Mouse (Mus musculus) frontal cortex, postnatal 36 days (tissue): ENCODE measurements around the gene Cyp1a1.
"Not testable (repeated sequence)": the region's sequence is repeated elsewhere in the genome, so short reads cannot be mapped to it uniquely, and the experiment has no call there.

Source experiments
- DNase-seq, 2 experiments: peaks; one replicate each; pipeline ENCODE4 v3.0.0; 2022; ENCODE audit warnings: low spot score in 2 of 2

Gene Cyp1a1

DNA sequence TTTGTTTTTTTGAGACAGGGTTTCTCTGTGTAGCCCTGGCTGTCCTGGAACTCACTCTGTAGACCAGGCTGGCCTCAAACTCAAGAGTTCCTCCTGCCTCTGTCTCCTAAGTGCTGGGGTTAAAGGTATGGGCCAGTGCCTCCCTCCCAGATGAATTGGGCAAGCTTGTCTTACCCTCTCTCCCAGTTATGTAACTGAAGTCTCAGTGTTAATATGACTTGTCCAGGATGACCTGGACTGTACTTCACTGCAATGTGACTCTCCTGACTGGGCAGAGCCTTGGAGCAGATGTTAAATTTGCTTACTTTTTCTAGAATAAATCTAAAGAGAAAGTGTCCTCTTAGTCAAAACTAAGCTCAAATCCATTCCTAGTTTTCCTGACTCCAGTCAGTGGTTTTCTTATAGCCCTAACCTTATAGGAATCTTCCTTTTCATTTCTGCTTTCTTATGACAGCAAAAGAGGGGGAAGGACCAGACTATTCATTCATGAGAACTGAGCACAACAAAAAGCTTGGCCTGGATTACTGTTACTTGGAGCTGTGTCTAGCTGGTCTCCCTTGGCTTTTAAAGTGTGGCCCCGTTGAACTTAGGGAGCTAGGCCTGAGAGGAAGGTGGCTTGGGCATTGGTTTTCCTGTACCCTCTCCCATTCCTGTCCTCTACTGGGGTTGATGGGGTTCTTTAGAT is 10.9 kb downstream of the Cyp1a1 start:
- DNase-seq, result peak in 1 of 2 experiments; percentile 30

- no peak for DNase-seq
These were observed 18.8 kb downstream of the Cyp1a1 start for GRCm38 (mm10) chr9:57706496-57706895.

GRCm38 (mm10) chr9:57708068-57708719 is 20.5 kb downstream of the Cyp1a1 start, which contains the start of gene Edc3:
Edc3 (plus strand) TSS chr9:57708540.
- DNase-seq, result peak; percentile 81 to 82

DNA sequence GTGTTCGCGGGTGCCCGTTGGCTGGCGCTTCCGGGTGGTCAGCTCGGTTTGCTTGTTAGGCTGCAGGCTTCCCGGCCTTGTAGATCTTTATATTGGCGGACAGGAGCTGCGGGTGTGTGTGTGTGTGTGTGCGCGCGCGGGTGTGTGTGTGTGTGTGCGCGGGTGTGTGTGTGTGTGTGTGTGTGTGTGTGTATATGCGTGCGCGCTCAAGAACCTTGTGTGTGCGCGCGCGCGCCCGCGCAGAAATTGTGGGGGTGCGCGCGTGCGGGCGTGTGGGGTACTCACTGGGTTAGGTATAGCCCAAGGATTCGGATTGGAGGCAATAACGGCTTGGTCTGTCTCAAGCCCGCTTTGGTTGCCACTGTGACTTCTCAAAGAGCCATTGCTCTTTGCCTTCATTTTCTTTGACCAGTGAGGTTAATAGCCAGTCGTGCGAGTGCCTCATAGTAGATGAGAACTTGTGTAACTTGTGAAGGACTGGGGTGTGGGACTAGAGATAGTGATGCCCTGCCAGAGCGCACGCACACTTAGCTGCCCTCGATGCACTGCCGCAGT is 21.1 kb downstream of the Cyp1a1 start:
- DNase-seq, result peak; percentile 57 to 60

- not testable (repeated sequence) for DNase-seq
These were observed 22.5 kb downstream of the Cyp1a1 start for GRCm38 (mm10) chr9:57710214-57710613.

DNA sequence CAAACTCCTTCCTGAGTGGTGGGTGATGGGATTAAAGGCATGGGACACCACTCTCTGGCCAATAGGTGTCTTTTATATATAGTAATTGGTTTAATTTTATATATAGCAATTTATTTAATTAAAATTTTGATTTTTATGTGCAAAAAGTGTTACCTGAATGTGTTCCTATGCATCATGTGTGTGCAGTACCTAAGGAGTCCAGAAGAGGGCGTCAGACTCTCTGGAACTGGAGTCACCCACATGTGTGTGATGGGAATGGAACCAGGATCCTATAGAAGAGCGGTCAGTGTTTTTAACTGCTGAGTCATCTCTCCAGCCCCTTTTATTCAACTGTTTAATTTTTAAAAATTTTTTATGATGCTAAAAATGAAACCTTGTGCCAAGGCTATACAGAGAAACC is 24.5 kb downstream of the Cyp1a1 start:
- DNase-seq, result no peak

GRCm38 (mm10) chr9:57718408-57718807 is 30.7 kb downstream of the Cyp1a1 start:
- no peak for DNase-seq

DNA sequence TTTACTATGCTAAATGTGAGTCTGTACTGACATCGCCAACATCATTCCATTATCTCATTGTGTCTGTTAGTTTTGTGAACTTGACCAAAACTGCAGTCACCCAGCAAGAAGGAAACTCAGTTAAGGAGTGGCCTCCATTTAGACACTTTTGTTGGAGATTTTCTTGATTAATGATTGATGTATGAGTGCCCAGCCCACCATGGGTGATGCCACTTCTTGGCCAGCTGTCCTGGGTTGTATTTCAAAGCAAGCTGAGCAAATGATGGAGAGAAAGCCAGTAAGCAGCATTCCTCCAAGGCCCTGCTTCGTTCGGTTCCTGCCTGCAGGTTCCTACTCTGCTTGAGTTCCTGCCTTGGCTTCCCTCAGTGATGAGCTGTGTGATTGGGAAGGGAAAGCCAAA is 33.0 kb downstream of the Cyp1a1 start:
- DNase-seq, result no peak

DNA sequence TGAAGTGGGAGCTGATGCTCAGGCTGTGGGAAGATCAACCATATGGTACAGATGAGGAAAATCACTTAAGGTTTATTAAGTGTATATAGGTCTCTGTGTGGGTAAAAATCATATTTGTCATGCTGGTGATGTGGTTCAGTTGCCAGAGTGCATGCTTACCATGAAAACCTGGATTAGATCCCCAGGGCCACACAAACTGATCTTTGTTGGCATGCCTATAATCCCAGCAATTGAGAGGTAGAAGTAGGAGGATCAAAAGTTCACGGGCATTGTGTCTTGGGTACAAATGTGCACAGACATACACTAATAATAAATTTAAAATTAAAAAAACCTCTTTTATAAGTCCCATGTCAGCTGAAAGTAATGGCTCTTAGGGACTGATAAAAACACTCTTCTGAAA is 34.6 kb downstream of the Cyp1a1 start:
- DNase-seq, result no peak

DNA sequence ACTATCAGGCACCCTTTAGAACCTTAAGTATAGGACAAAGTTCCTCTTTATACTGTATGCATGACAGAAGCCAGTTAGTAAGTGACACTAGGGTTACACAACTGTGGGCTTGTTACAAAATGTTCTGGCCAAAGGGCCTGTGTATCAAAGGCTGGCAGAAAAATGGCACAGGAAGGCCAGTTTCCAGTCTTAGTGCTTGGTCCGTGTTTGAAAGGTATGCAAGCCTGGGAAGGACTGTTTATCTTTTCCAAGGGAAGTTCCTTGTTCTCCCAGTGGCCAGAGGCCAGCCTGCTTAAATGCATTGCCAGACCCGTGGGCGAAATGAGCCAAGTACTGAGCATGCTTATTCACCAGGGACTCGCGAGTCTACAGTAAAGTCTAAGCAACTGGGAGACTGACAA is 35.6 kb downstream of the Cyp1a1 start:
- DNase-seq, result peak; percentile 27 to 47

DNA sequence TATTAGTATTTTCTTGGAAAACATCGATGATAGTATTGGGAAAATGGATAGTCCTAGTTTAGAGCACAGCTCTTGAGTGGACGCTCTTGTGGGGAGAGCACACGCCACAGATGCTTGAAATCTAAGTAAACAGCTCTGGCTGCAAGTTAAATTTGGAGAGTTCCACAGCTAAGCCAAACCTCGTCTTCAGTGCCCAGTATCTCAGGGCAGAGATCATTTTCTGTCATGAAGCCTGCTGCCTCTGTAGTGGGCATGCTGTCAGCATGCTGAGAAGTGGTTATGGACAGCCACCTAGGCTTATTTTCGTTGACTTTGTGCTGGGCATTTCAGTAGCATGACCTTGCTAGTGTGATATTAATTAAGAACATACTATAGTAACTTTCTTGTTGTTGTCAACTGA is 36.1 kb downstream of the Cyp1a1 start:
- DNase-seq, result no peak

DNA sequence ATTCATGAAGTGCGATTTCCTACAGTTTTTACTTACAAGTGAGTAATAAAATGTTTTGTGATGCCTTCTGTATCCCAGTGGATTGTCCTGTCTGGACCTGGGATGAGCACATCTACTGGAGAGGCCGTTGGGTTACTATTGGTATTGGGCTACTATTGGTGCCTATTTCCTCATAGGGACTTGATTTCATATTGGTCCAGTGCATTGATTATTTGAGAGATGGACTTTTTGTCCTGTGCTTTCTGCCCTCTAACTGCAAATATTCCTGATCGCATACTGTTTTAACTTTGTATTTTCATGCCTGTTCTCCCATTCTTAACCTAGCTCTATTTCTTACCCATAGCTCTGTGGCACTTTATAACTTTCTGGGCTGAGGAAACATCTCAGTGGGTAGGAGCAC is 37.0 kb downstream of the Cyp1a1 start:
- DNase-seq, result no peak

GRCm38 (mm10) chr9:57728312-57728711 is 40.6 kb downstream of the Cyp1a1 start:
- DNase-seq, result no peak

- DNase-seq, result no peak
These were observed 45.9 kb downstream of the Cyp1a1 start for GRCm38 (mm10) chr9:57733606-57734005.

GRCm38 (mm10) chr9:57739863-57740262 is 52.1 kb downstream of the Cyp1a1 start:
- DNase-seq, result no peak

DNA sequence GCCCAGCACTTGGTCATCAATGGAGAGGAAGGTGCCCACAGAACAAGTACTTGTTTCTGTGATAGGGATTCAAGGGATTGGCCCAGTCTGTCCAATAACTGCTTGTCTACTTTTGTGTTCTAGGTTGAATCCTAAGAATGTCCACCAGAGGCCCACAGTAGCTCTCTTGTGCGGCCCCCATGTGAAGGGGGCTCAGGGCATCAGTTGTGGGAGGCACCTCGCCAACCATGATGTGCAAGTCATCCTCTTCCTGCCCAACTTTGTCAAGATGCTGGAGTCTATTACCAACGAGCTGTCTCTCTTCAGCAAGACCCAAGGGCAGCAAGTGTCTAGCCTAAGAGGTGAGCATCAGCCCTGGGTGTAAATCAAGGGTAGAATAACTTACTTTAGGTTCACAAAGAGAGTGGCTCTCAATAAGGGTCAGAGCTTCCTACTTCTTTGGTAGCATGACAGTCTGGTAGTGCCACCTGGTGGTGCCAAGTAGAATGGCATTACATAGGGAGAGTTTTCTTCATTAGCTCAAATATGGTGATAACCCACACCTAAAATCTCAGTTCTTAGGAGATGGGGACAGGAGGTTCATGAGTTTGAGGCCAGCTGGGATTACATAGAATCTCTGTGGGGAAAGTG is 56.8 kb downstream of the Cyp1a1 start:
- DNase-seq, result peak in 1 of 2 experiments; percentile 67

GRCm38 (mm10) chr9:57747067-57747466 is 59.3 kb downstream of the Cyp1a1 start:
- no peak for DNase-seq

- no peak for DNase-seq
These were observed 60.4 kb downstream of the Cyp1a1 start for GRCm38 (mm10) chr9:57748137-57748536.

DNA sequence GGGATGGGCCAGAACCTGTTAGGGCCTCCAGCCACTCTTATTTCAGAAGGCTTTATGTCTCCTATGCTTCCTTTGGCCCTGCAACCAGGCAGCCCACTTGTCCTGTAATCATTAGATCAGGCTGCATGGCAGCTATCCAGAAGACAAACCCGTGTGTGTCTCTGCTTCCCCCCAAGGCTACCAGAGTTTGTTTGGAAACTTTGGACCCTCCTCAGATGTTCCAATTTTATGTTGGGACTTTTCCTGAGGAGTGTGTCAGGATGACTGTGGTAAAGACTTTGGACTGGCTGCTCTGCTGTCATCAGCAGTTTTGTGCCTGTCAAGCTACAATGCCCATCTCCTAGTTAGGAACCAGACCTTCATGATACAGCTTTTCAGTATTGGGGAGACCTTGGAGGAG is 61.1 kb downstream of the Cyp1a1 start:
- no peak for DNase-seq

- DNase-seq, result no peak
These were observed 63.2 kb downstream of the Cyp1a1 start for GRCm38 (mm10) chr9:57750901-57751300.
